Mouse (Mus musculus) kidney, embryonic 16.5 days (tissue): ENCODE measurements around the gene Clba1. TPM values are rescaled to one million over a fixed set of nuclear protein-coding genes. Genes with fewer than 3 reads are reported as not detected.
A peak's percentile ranks its signal among the peaks of the same experiment; 100 is the strongest.

Source experiments
- ATAC-seq: fragments of 200-750 bp; cut with Nextera tagmentation; 2 replicates; pipeline ENCODE4 v1.8.0; 2017; ENCODE audit warnings: moderate TSS enrichment; ENCODE audit not compliant: low FRiP score, low TSS enrichment
- H3K27ac ChIP-seq: fragments of 300-500 bp; sonication (generic); 2 replicates; pipeline ENCODE4 v1.5.1; 2014; ENCODE audit warnings: low read length
- H3K27me3 ChIP-seq: fragments of 300-500 bp; sonication (generic); 2 replicates; pipeline ENCODE4 v1.6.1; 2014; ENCODE audit warnings: low read length, control low read depth, mixed read lengths; ENCODE audit not compliant: insufficient read depth
- H3K36me3 ChIP-seq: fragments of 300-500 bp; sonication (generic); 2 replicates; pipeline ENCODE4 v1.6.1; 2014; ENCODE audit warnings: low read length, control low read depth, mixed read lengths; ENCODE audit not compliant: insufficient read depth
- H3K4me1 ChIP-seq: fragments of 300-500 bp; sonication (generic); 2 replicates; pipeline ENCODE4 v1.6.1; 2014; ENCODE audit warnings: low read length, control low read depth, mixed read lengths; ENCODE audit not compliant: insufficient read depth
- H3K4me2 ChIP-seq: fragments of 300-500 bp; sonication (generic); replicated peaks from 2 replicates; pipeline ENCODE4 v1.6.1; 2014; ENCODE audit warnings: low read depth, low read length
- H3K4me3 ChIP-seq: fragments of 300-500 bp; sonication (generic); 2 replicates; pipeline ENCODE4 v1.5.1; 2014; ENCODE audit warnings: mild to moderate bottlenecking, low read length
- H3K9ac ChIP-seq: fragments of 300-500 bp; sonication (generic); replicated peaks from 2 replicates; pipeline ENCODE4 v1.6.1; 2014; ENCODE audit warnings: low read length
- H3K9me3 ChIP-seq: fragments of 300-500 bp; sonication (generic); 2 replicates; pipeline ENCODE4 v1.6.1; 2016; ENCODE audit warnings: low read length, control low read depth
- WGBS: fragments of 180-500 bp; shearing (Covaris S2); extraction: QIAGEN DNeasy Blood & Tissue Kit; methylation state at CpG from one replicate; pipeline ENCODE4 v1.1.7; 2014; 5-methylcytosine and 5-hydroxymethylcytosine counted together
- polyA plus RNA-seq: library from polyadenylated mRNA; unstranded; fragments of >200 nt; fragmentation: Nextera tagmentation; extraction: Ambion mirVana; gene quantifications from 2 replicates; pipeline ENCODE4 v1.2.1, GENCODE M21; 2015

Clba1 gene
- polyA plus RNA-seq = 14.0 and 14.7 TPM in 2 replicates

- Histone ChIP-seq H3K4me1 (peaks cover 18% of the 10 kb centered on the region), H3K36me3 (no peaks in the 10 kb centered on the region), H3K27ac (peak within 1 kb of the TSS; percentile 31; the same call in 1 of the 2 replicates), H3K9ac (peak within 1 kb of the TSS; percentile 69), H3K9me3 (no peaks in the 10 kb centered on the region), H3K27me3 (no peaks in the 10 kb centered on the region), H3K4me2 (peak within 1 kb of the TSS; percentile 93), H3K4me3 (peak within 1 kb of the TSS; percentile 71)
- ATAC-seq = peak; percentile 91
- under 1% methylated on average over 64 of the region's 64 CpGs for WGBS
These were observed at the start of gene Clba1 for GRCm38 (mm10) chr12:112808587-112809364. TSS of gene Clba1 (plus strand) at chr12:112808937.

GRCm38 (mm10) chr12:112759471-112759870, 49.3 kb upstream of the Clba1 start:
- H3K4me1 ChIP-seq = no peaks in the 10 kb centered on the region
- H3K27me3 ChIP-seq = no peaks in the 10 kb centered on the region
- 88% methylated on average over 3 of the region's 3 CpGs for WGBS
- no peaks in the 10 kb centered on the region for H3K36me3 ChIP-seq
- H3K9ac ChIP-seq = no peak overlapping the region
- H3K27ac ChIP-seq = no peak overlapping the region
- H3K4me3 ChIP-seq = no peak overlapping the region
- H3K4me2 ChIP-seq = no peak overlapping the region
- no peak for ATAC-seq
- H3K9me3 ChIP-seq = no peaks in the 10 kb centered on the region

- H3K9ac ChIP-seq = no peak within 1 kb of the TSS
- ATAC-seq = peak; percentile 39; the same call in 1 of the 2 replicates
- H3K27me3 ChIP-seq = no peaks in the 10 kb centered on the region
- H3K4me2 ChIP-seq = no peak within 1 kb of the TSS
- no peaks in the 10 kb centered on the region for H3K36me3 ChIP-seq
- H3K27ac ChIP-seq = no peak within 1 kb of the TSS
- H3K9me3 ChIP-seq = no peaks in the 10 kb centered on the region
- WGBS = 45% methylated on average over 4 of the region's 4 CpGs
- no peaks in the 10 kb centered on the region for H3K4me1 ChIP-seq
- no peak within 1 kb of the TSS for H3K4me3 ChIP-seq
These were observed 48.4 kb upstream of the Clba1 start, which contains the start of gene Pld4 for GRCm38 (mm10) chr12:112760154-112760926. TSS of gene Pld4 (plus strand) at chr12:112760655.

GRCm38 (mm10) chr12:112761411-112761810, 47.3 kb upstream of the Clba1 start:
- Histone ChIP-seq H3K27me3 (no peaks in the 10 kb centered on the region), H3K27ac (no peak overlapping the region), H3K4me3 (no peak overlapping the region), H3K4me2 (no peak overlapping the region), H3K36me3 (no peaks in the 10 kb centered on the region), H3K9me3 (no peaks in the 10 kb centered on the region), H3K9ac (no peak overlapping the region), H3K4me1 (no peaks in the 10 kb centered on the region)
- ATAC-seq = no peak
- 87% methylated on average over 4 of the region's 4 CpGs for WGBS

- Histone ChIP-seq H3K4me3 (no peak overlapping the region), H3K4me2 (no peak overlapping the region), H3K27me3 (no peaks in the 10 kb centered on the region), H3K9me3 (no peaks in the 10 kb centered on the region), H3K27ac (no peak overlapping the region), H3K9ac (no peak overlapping the region), H3K36me3 (no peaks in the 10 kb centered on the region), H3K4me1 (no peaks in the 10 kb centered on the region)
- ATAC-seq = no peak
- 83% methylated on average over 3 of the region's 3 CpGs for WGBS
These were observed 46.7 kb upstream of the Clba1 start for GRCm38 (mm10) chr12:112762018-112762417.

- Histone ChIP-seq H3K4me3 (no peak overlapping the region), H3K4me1 (no peaks in the 10 kb centered on the region), H3K4me2 (no peak overlapping the region), H3K9ac (no peak overlapping the region), H3K36me3 (no peaks in the 10 kb centered on the region), H3K9me3 (no peaks in the 10 kb centered on the region), H3K27me3 (no peaks in the 10 kb centered on the region), H3K27ac (no peak overlapping the region)
- no peak for ATAC-seq
- 82% methylated on average over 4 of the region's 4 CpGs for WGBS
These were observed 45.6 kb upstream of the Clba1 start for GRCm38 (mm10) chr12:112763176-112763575.

GRCm38 (mm10) chr12:112764141-112764540, 44.6 kb upstream of the Clba1 start:
- H3K27ac ChIP-seq = no peak overlapping the region
- 91% methylated on average over 5 of the region's 5 CpGs for WGBS
- H3K27me3 ChIP-seq = no peaks in the 10 kb centered on the region
- H3K36me3 ChIP-seq = no peaks in the 10 kb centered on the region
- ATAC-seq = no peak
- H3K9ac ChIP-seq = no peak overlapping the region
- no peak overlapping the region for H3K4me2 ChIP-seq
- H3K4me1 ChIP-seq = no peaks in the 10 kb centered on the region
- no peak overlapping the region for H3K4me3 ChIP-seq
- no peaks in the 10 kb centered on the region for H3K9me3 ChIP-seq

GRCm38 (mm10) chr12:112764991-112765390, 43.7 kb upstream of the Clba1 start:
- 88% methylated on average over 7 of the region's 7 CpGs for WGBS
- ATAC-seq = no peak

GRCm38 (mm10) chr12:112766586-112766985, 42.2 kb upstream of the Clba1 start:
- H3K27me3 ChIP-seq = no peaks in the 10 kb centered on the region
- no peaks in the 10 kb centered on the region for H3K4me1 ChIP-seq
- no peaks in the 10 kb centered on the region for H3K36me3 ChIP-seq
- H3K4me3 ChIP-seq = no peak overlapping the region
- H3K27ac ChIP-seq = no peak overlapping the region
- no peak for ATAC-seq
- WGBS = 89% methylated on average over 7 of the region's 7 CpGs
- H3K9me3 ChIP-seq = no peaks in the 10 kb centered on the region
- no peak overlapping the region for H3K9ac ChIP-seq
- H3K4me2 ChIP-seq = no peak overlapping the region

More at GRCm38 (mm10) chr12:112764991-112765390, 43.7 kb upstream of the Clba1 start:
- no peak overlapping the region for H3K4me2 ChIP-seq
- H3K27ac ChIP-seq = no peak overlapping the region
- H3K4me3 ChIP-seq = no peak overlapping the region
- no peak overlapping the region for H3K9ac ChIP-seq
- no peaks in the 10 kb centered on the region for H3K36me3 ChIP-seq
- no peaks in the 10 kb centered on the region for H3K4me1 ChIP-seq
- no peaks in the 10 kb centered on the region for H3K27me3 ChIP-seq
- H3K9me3 ChIP-seq = no peaks in the 10 kb centered on the region
